Mouse (Mus musculus) heart, embryonic 14.5 days (tissue): ENCODE results near the gene Eif2ak4. TPM values are rescaled to one million over a fixed set of nuclear protein-coding genes. Genes with fewer than 3 reads are reported as not detected.

Experiments used
- ATAC-seq: fragments of 200-750 bp; cut with Nextera tagmentation; 2 replicates; pipeline ENCODE4 v1.8.0; 2017; ENCODE audit warnings: low read depth, moderate TSS enrichment; ENCODE audit not compliant: insufficient number of reproducible peaks, insufficient read depth, low FRiP score
- H3K27ac ChIP-seq, 2 experiments: fragments of 200-500 bp in 1 of 2; fragments of 300-500 bp in 1 of 2; sonication (generic) in 1 of 2; replicated peaks in 1 of 2; 2 replicates each; pipeline ENCODE4 v1.5.1; 2012 to 2014; ENCODE audit warnings: low read depth in 2 of 2, low read length in 2 of 2, control low read depth in 1 of 2, mild to moderate bottlenecking in 1 of 2, mixed read lengths in 1 of 2; ENCODE audit not compliant: control insufficient read depth in 1 of 2, insufficient read depth in 1 of 2
- H3K27me3 ChIP-seq: fragments of 300-500 bp; sonication (generic); 2 replicates; pipeline ENCODE4 v1.6.1; 2014; ENCODE audit warnings: mild to moderate bottlenecking, low read length, control low read depth; ENCODE audit not compliant: control insufficient read depth, insufficient read depth
- H3K36me3 ChIP-seq: fragments of 300-500 bp; sonication (generic); 2 replicates; pipeline ENCODE4 v1.6.1; 2014; ENCODE audit warnings: mild to moderate bottlenecking, control low read depth, low read length, mixed read lengths; ENCODE audit not compliant: control insufficient read depth, insufficient read depth
- H3K4me1 ChIP-seq, 2 experiments: fragments of 200-500 bp in 1 of 2; fragments of 300-500 bp in 1 of 2; sonication (generic) in 1 of 2; 2 replicates each; pipeline ENCODE4 v1.6.1; 2012 to 2014; ENCODE audit warnings: low read length in 2 of 2, control low read depth in 1 of 2, mixed read lengths in 1 of 2; ENCODE audit not compliant: control insufficient read depth in 2 of 2, insufficient read depth in 2 of 2
- H3K4me2 ChIP-seq: fragments of 300-500 bp; sonication (generic); 2 replicates; pipeline ENCODE4 v1.6.1; 2014; ENCODE audit warnings: mild to moderate bottlenecking, low read length
- H3K4me3 ChIP-seq, 2 experiments: fragments of 200-500 bp in 1 of 2; fragments of 300-500 bp in 1 of 2; sonication (generic) in 1 of 2; 2 replicates each; pipeline ENCODE4 v1.5.1; 2012 to 2014; ENCODE audit warnings: low read length in 2 of 2, mild to moderate bottlenecking in 2 of 2, control low read depth in 1 of 2, low read depth in 1 of 2, moderate library complexity in 1 of 2; ENCODE audit not compliant: control insufficient read depth in 1 of 2, insufficient read depth in 1 of 2
- H3K9ac ChIP-seq: fragments of 300-500 bp; sonication (generic); 2 replicates; pipeline ENCODE4 v1.6.1; 2014; ENCODE audit warnings: mild to moderate bottlenecking, low read length
- H3K9me3 ChIP-seq: fragments of 300-500 bp; sonication (generic); 2 replicates; pipeline ENCODE4 v1.6.1; 2016; ENCODE audit warnings: low read length, control low read depth; ENCODE audit not compliant: control insufficient read depth
- whole genome bisulfite sequencing: fragments of 180-500 bp; shearing (Covaris S2); extraction: QIAGEN DNeasy Blood & Tissue Kit; methylation state at CpG from one replicate; pipeline ENCODE4 v1.1.7; 2014; 5-methylcytosine and 5-hydroxymethylcytosine counted together
- polyA plus RNA-seq: library from polyadenylated mRNA; unstranded; fragments of >200 nt; fragmentation: Nextera tagmentation; extraction: Ambion mirVana; gene quantifications from 2 replicates; pipeline ENCODE4 v1.2.1, GENCODE M21; 2014

The Eif2ak4 gene
- polyA plus RNA-seq, 1 experiment from 2014 or later, result 6.7 TPM

DNA sequence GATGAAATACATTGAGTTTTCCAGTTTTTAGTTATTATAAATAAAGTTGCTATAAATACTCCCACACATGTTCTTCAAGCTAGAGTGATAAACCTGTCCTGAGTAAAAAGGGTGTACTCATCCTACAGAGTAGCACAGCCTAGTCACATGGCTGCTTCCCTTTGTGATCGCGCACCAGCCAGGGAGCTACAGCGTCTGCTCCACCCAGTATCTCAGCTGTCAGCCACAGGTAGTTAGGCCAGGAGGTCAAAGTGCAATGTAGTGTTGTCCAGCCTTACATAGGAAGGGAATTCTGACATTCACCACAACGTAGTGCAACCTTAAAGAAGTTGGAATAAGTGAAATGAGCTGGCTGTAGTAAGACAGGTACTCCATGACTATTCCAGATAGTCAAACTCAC, 17.1 kb downstream of the Eif2ak4 start:
- H3K27ac ChIP-seq, result no peak overlapping the region
- ATAC-seq, result no peak
- no peaks in the 10 kb centered on the region for H3K4me1 ChIP-seq
- no peak overlapping the region for H3K4me3 ChIP-seq
- no peaks in the 10 kb centered on the region for H3K9me3 ChIP-seq
- H3K36me3 ChIP-seq, result peaks cover 39% of the 10 kb centered on the region
- WGBS, result 89% methylated on average over 4 of the region's 4 CpGs
- H3K4me2 ChIP-seq, result no peak overlapping the region
- no peak overlapping the region for H3K9ac ChIP-seq
- no peaks in the 10 kb centered on the region for H3K27me3 ChIP-seq

DNA sequence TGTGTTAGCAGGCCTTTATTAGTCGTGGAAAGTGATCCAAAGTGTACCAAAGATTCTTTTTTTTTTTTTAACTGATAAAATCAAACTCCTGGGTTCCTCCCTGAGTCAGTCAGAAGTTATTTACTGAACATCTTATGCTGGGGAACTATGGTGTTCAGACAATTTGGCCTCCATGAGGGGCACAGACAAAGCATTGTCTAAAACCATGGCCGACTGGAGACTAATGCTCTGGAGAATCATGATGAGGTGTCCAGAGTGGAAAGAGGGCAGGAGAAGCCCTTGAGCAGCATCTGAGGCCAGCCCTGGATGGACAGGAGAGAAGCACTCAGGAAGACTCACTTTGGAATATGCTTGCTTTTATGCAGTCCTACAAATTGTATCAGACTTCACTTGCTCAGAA, 18.4 kb downstream of the Eif2ak4 start:
- WGBS, result 66% methylated on average over 2 of the region's 2 CpGs
- Histone ChIP-seq H3K27me3 (no peaks in the 10 kb centered on the region), H3K4me3 (no peak overlapping the region), H3K4me2 (no peak overlapping the region), H3K4me1 (no peaks in the 10 kb centered on the region), H3K9me3 (no peaks in the 10 kb centered on the region), H3K36me3 (peaks cover 51% of the 10 kb centered on the region), H3K27ac (no peak overlapping the region), H3K9ac (no peak overlapping the region)
- no peak for ATAC-seq

GRCm38 (mm10) chr2:118408336-118408895, 20.0 kb downstream of the Eif2ak4 start:
- Histone ChIP-seq H3K27ac (no peak overlapping the region), H3K27me3 (no peaks in the 10 kb centered on the region), H3K36me3 (peaks cover 60% of the 10 kb centered on the region), H3K9me3 (0 out of 2 replicates have a peak, but pooled peaks cover 2% of the 10 kb centered on the region), H3K4me2 (no peak overlapping the region), H3K4me1 (no peaks in the 10 kb centered on the region), H3K9ac (no peak overlapping the region), H3K4me3 (no peak overlapping the region)
- 84% methylated on average over 4 of the region's 4 CpGs for WGBS
- ATAC-seq, result no peak

GRCm38 (mm10) chr2:118412821-118413220, 24.4 kb downstream of the Eif2ak4 start:
- H3K27ac ChIP-seq, result no peak overlapping the region
- no peak overlapping the region for H3K9ac ChIP-seq
- H3K36me3 ChIP-seq, result peaks cover 82% of the 10 kb centered on the region
- no peaks in the 10 kb centered on the region for H3K4me1 ChIP-seq
- ATAC-seq, result no peak
- no peak overlapping the region for H3K4me3 ChIP-seq
- H3K27me3 ChIP-seq, result no peaks in the 10 kb centered on the region
- H3K9me3 ChIP-seq, result 0 out of 2 replicates have a peak, but pooled peaks cover 2% of the 10 kb centered on the region
- H3K4me2 ChIP-seq, result no peak overlapping the region
- 95% methylated on average over 11 of the region's 11 CpGs for WGBS

GRCm38 (mm10) chr2:118415601-118416355, 27.4 kb downstream of the Eif2ak4 start:
- WGBS, result 90% methylated on average over 6 of the region's 6 CpGs
- no peak for ATAC-seq
- Histone ChIP-seq H3K36me3 (peaks cover 90% of the 10 kb centered on the region), H3K9me3 (0 out of 2 replicates have a peak, but pooled peaks cover 2% of the 10 kb centered on the region), H3K4me3 (no peak overlapping the region), H3K4me2 (no peak overlapping the region), H3K27me3 (no peaks in the 10 kb centered on the region), H3K27ac (no peak overlapping the region), H3K9ac (no peak overlapping the region), H3K4me1 (no peaks in the 10 kb centered on the region)

GRCm38 (mm10) chr2:118418076-118418475, 29.7 kb downstream of the Eif2ak4 start:
- 77% methylated on average over 4 of the region's 4 CpGs for WGBS
- Histone ChIP-seq H3K27ac (no peak overlapping the region), H3K9me3 (no peaks in the 10 kb centered on the region), H3K4me2 (no peak overlapping the region), H3K36me3 (peaks cover 87% of the 10 kb centered on the region), H3K4me3 (no peak overlapping the region), H3K4me1 (no peaks in the 10 kb centered on the region), H3K27me3 (no peaks in the 10 kb centered on the region), H3K9ac (no peak overlapping the region)
- ATAC-seq, result no peak

- H3K27me3 ChIP-seq, result no peaks in the 10 kb centered on the region
- H3K4me3 ChIP-seq, result no peak overlapping the region
- ATAC-seq, result no peak
- H3K36me3 ChIP-seq, result peaks cover 66% of the 10 kb centered on the region
- no peak overlapping the region for H3K27ac ChIP-seq
- H3K9ac ChIP-seq, result no peak overlapping the region
- H3K4me2 ChIP-seq, result no peak overlapping the region
- 86% methylated on average over 15 of the region's 15 CpGs for WGBS
- no peaks in the 10 kb centered on the region for H3K9me3 ChIP-seq
- H3K4me1 ChIP-seq, result no peaks in the 10 kb centered on the region
Observed at GRCm38 (mm10) chr2:118421951-118422350, 33.5 kb downstream of the Eif2ak4 start.
